Mouse (Mus musculus) limb, embryonic 14.5 days (tissue): ENCODE measurements around the gene Pgap2. TPM values are rescaled to one million over a fixed set of nuclear protein-coding genes. Genes with fewer than 3 reads are reported as not detected.

ENCODE experiments used
- ATAC-seq: fragments of 200-750 bp; cut with Nextera tagmentation; 2 replicates; pipeline ENCODE4 v1.8.0; 2017; ENCODE audit warnings: low read depth, moderate number of reproducible peaks, moderate TSS enrichment; ENCODE audit not compliant: low FRiP score
- DNase-seq: peaks from one replicate; pipeline ENCODE4 v3.0.0-alpha.2; 2015; ENCODE audit warnings: low spot score
- H3K27ac ChIP-seq: fragments of 300-500 bp; sonication (generic); replicated peaks from 2 replicates; pipeline ENCODE4 v1.5.1; 2014; ENCODE audit warnings: low read depth, mild to moderate bottlenecking, low read length, moderate library complexity, mixed read lengths
- H3K27me3 ChIP-seq: fragments of 300-500 bp; sonication (generic); 2 replicates; pipeline ENCODE4 v1.6.1; 2014; ENCODE audit warnings: low read length, mixed read lengths; ENCODE audit not compliant: control insufficient read depth, insufficient read depth
- H3K36me3 ChIP-seq: fragments of 300-500 bp; sonication (generic); 2 replicates; pipeline ENCODE4 v1.6.1; 2014; ENCODE audit warnings: mild to moderate bottlenecking, low read length, moderate library complexity, mixed read lengths; ENCODE audit not compliant: control insufficient read depth, insufficient read depth
- H3K4me1 ChIP-seq: fragments of 300-500 bp; sonication (generic); 2 replicates; pipeline ENCODE4 v1.6.1; 2014; ENCODE audit warnings: antibody characterized with exemption, low read length, mixed read lengths; ENCODE audit not compliant: control insufficient read depth, insufficient read depth
- H3K4me2 ChIP-seq: fragments of 300-500 bp; sonication (generic); replicated peaks from 2 replicates; pipeline ENCODE4 v1.6.1; 2014; ENCODE audit warnings: low read depth, mild to moderate bottlenecking, low read length, moderate library complexity; ENCODE audit not compliant: severe bottlenecking
- H3K4me3 ChIP-seq: fragments of 300-500 bp; sonication (generic); replicated peaks from 2 replicates; pipeline ENCODE4 v1.5.1; 2014; ENCODE audit warnings: low read length
- H3K9ac ChIP-seq: fragments of 300-500 bp; sonication (generic); 2 replicates; pipeline ENCODE4 v1.6.1; 2014; ENCODE audit warnings: mild to moderate bottlenecking, low read depth, low read length, moderate library complexity; ENCODE audit not compliant: severe bottlenecking
- H3K9me3 ChIP-seq: fragments of 300-500 bp; sonication (generic); 2 replicates; pipeline ENCODE4 v1.6.1; 2016; ENCODE audit warnings: low read length; ENCODE audit not compliant: control insufficient read depth
- POLR2A ChIP-seq: fragments of 200-500 bp; IDR thresholded peaks from 2 replicates; pipeline ENCODE4 v1.8.0; 2012; ENCODE audit warnings: inconsistent platforms, mild to moderate bottlenecking, moderate library complexity, borderline replicate concordance; ENCODE audit not compliant: insufficient read depth, insufficient read length; ENCODE audit errors: extremely low read depth
- WGBS: fragments of 180-500 bp; shearing (Covaris S2); extraction: QIAGEN DNeasy Blood & Tissue Kit; methylation state at CpG from one replicate; pipeline ENCODE4 v1.1.7; 2014; 5-methylcytosine and 5-hydroxymethylcytosine counted together
- polyA plus RNA-seq, 2 experiments: library from polyadenylated mRNA; depleted of rRNA in 1 of 2; stranded (reverse) in 1 of 2; unstranded in 1 of 2; fragments of >200 nt; fragmentation: Nextera tagmentation in 1 of 2; extraction: Ambion mirVana in 1 of 2; gene quantifications; 2 replicates each; pipeline versions ENCODE4 v1.2.1 to v1.2.3; 2012 to 2014

Pgap2 gene
- polyA plus RNA-seq, 2 experiments = 77.1 to 94.2 TPM

GRCm38 (mm10) chr7:102221899-102222298, 11.9 kb downstream of the Pgap2 start:
- ATAC-seq = no peak
- H3K27ac ChIP-seq = no peak overlapping the region
- WGBS = 62% methylated on average over 1 of the region's 1 CpGs
- no peaks in the 10 kb centered on the region for H3K4me1 ChIP-seq
- H3K27me3 ChIP-seq = no peaks in the 10 kb centered on the region
- no peak for TF ChIP-seq POLR2A
- H3K9ac ChIP-seq = no peak overlapping the region
- H3K4me2 ChIP-seq = peak overlapping the region; percentile 79
- DNase-seq = no peak
- no peak overlapping the region for H3K4me3 ChIP-seq
- H3K36me3 ChIP-seq = peaks cover under 1% of the 10 kb centered on the region; the same call in 1 of the 2 replicates
- no peaks in the 10 kb centered on the region for H3K9me3 ChIP-seq

- H3K4me3 ChIP-seq = peak overlapping the region; percentile 55
- H3K4me2 ChIP-seq = peak overlapping the region; percentile 79
- WGBS = under 1% methylated on average over 10 of the region's 13 CpGs
- H3K27ac ChIP-seq = peak overlapping the region; percentile 50; the same call in 1 of the 2 replicates
- H3K9me3 ChIP-seq = no peaks in the 10 kb centered on the region
- ATAC-seq = peak; percentile 77
- peaks cover 5% of the 10 kb centered on the region for H3K36me3 ChIP-seq
- TF ChIP-seq POLR2A = no peak
- peak overlapping the region; percentile 68 for H3K9ac ChIP-seq
- no peaks in the 10 kb centered on the region for H3K4me1 ChIP-seq
- peak; percentile 70 for DNase-seq
- no peaks in the 10 kb centered on the region for H3K27me3 ChIP-seq
Observed at GRCm38 (mm10) chr7:102222336-102222735, 12.3 kb downstream of the Pgap2 start.

GRCm38 (mm10) chr7:102222830-102223556, 13.0 kb downstream of the Pgap2 start:
- peak overlapping the region; percentile 55 for H3K4me3 ChIP-seq
- WGBS = under 1% methylated on average over 28 of the region's 31 CpGs
- peaks cover 9% of the 10 kb centered on the region for H3K36me3 ChIP-seq
- H3K4me1 ChIP-seq = no peaks in the 10 kb centered on the region
- peak overlapping the region; percentile 79 for H3K4me2 ChIP-seq
- DNase-seq = peak; percentile 82
- peak; percentile 87 for ATAC-seq
- 0 out of 2 replicates have a peak, but pooled peaks have one; percentile 47 for TF ChIP-seq POLR2A
- H3K27ac ChIP-seq = peak overlapping the region; percentile 50; the same call in 1 of the 2 replicates
- H3K27me3 ChIP-seq = no peaks in the 10 kb centered on the region
- no peaks in the 10 kb centered on the region for H3K9me3 ChIP-seq
- peak overlapping the region; percentile 68 for H3K9ac ChIP-seq

GRCm38 (mm10) chr7:102223883-102224738, 14.1 kb downstream of the Pgap2 start:
- Histone ChIP-seq H3K4me3 (no peak overlapping the region), H3K27ac (no peak overlapping the region), H3K4me2 (peak overlapping the region; percentile 79; the same call in 1 of the 2 replicates), H3K9me3 (no peaks in the 10 kb centered on the region), H3K9ac (no peak overlapping the region), H3K36me3 (peaks cover 11% of the 10 kb centered on the region), H3K27me3 (no peaks in the 10 kb centered on the region), H3K4me1 (no peaks in the 10 kb centered on the region)
- ATAC-seq = no peak
- no peak for TF ChIP-seq POLR2A
- 82% methylated on average over 5 of the region's 5 CpGs for WGBS
- DNase-seq = no peak

GRCm38 (mm10) chr7:102226051-102226450, 16.0 kb downstream of the Pgap2 start:
- WGBS = 92% methylated on average over 6 of the region's 6 CpGs
- ATAC-seq (no peak), DNase-seq (no peak)

More at GRCm38 (mm10) chr7:102226051-102226450, 16.0 kb downstream of the Pgap2 start:
- Histone ChIP-seq H3K4me2 (no peak overlapping the region), H3K9me3 (no peaks in the 10 kb centered on the region), H3K4me3 (no peak overlapping the region), H3K27me3 (no peaks in the 10 kb centered on the region), H3K36me3 (peaks cover 18% of the 10 kb centered on the region), H3K9ac (no peak overlapping the region), H3K4me1 (no peaks in the 10 kb centered on the region), H3K27ac (no peak overlapping the region)
- no peak for TF ChIP-seq POLR2A
